Mouse (Mus musculus): ENCODE measurements around the gene Gtpbp3. TPM values are rescaled to one million over a fixed set of nuclear protein-coding genes. Genes with fewer than 3 reads are reported as not detected.

Gtpbp3 gene
- polyA plus RNA-seq, 2 experiments, result 1.3 to 9.2 TPM

DNA sequence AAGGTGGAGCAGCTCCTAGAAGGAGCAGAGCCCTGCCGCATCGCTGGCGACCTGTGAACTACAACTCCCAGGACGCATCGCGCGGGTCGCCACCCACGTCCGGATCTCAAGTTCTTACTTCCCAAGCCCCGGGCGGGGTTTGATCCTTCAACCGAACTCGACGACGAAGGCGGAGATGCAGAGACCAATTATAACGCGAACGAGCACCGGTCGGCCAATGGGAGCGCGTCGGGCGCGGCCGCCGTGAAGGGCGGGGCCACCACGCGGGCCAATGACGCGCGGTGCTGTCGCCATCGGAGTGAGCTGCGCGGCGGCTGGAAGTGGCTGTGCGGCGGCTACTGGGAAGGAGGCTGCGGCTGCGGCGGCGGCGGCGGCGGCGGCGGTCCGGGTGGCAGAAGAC lies 19.0 kb upstream of the Gtpbp3 start, which contains the start of gene Dda1:
Dda1 (plus strand) TSS at position 284 of the 400 bp plus-strand sequence.
- Histone ChIP-seq H3K9ac (replicated peaks) (peak within 1 kb of the TSS; percentile 71), H3K36me3 (replicated peaks; ENCODE audit: control insufficient read depth, insufficient read depth, low read depth) (peaks cover 8% of the 10 kb centered on the region), H3K4me2 (ENCODE audit: low read depth) (peak within 1 kb of the TSS; percentile 81), H3K27ac (no peak within 1 kb of the TSS; the same call in 1 of the 2 replicates), H3K9me3 (ENCODE audit: control insufficient read depth, low read length) (no peaks in the 10 kb centered on the region), H3K27me3 (ENCODE audit: control insufficient read depth, insufficient read depth, low read length) (no peaks in the 10 kb centered on the region), H3K4me1 (replicated peaks; ENCODE audit: control insufficient read depth in 2 of 2, insufficient read depth in 2 of 2, low read length in 1 of 2) (peaks cover 16 to 17% of the 10 kb centered on the region in 2 experiments), H3K4me3 (ENCODE audit: insufficient read depth in 1 of 2, low read depth in 2 of 2, low read length in 2 of 2) (peak within 1 kb of the TSS; percentile 70 to 77)
- TF ChIP-seq CTCF (IDR thresholded peaks at IDR 0.05; ENCODE audit: low read depth) (no peak), EP300 (IDR thresholded peaks at IDR 0.05; ENCODE audit: low read depth) (no peak)
- under 1% methylated on average over 42 of the region's 52 CpGs for WGBS (ENCODE audit: insufficient replicate concordance)
- peak; percentile 83 for ATAC-seq (ENCODE audit: insufficient read depth)
- DNase-seq (ENCODE audit: low read depth in 3 of 3, low spot score in 3 of 3), result peak; percentile 99

DNA sequence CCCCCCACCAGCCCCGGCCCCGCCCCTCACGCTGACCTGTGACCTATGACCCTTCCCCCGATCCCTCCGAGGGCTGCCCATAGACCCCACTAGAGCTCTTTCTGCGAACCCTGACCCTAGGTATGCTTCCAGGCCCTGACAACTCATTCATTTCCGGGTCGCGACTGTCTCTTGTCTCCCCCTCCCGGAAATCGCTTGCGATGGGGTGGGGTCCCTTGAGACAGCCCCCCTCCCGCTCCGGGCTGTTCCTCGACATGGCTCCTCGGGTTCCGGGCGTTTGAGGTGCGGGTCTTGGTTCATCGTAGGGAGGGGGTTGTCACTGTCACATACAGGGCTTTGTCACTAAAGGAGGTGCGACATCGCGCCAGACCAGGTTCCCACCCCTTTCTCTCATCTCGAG lies 18.5 kb upstream of the Gtpbp3 start:
- TF ChIP-seq CTCF (IDR thresholded peaks at IDR 0.05; ENCODE audit: low read depth), result no peak
- TF ChIP-seq EP300 (IDR thresholded peaks at IDR 0.05; ENCODE audit: low read depth), result no peak
- H3K9me3 ChIP-seq (ENCODE audit: control insufficient read depth, low read length), result no peaks in the 10 kb centered on the region
- DNase-seq (ENCODE audit: low read depth in 3 of 3, low spot score in 3 of 3) (no peak), ATAC-seq (ENCODE audit: insufficient read depth) (peak; percentile 4; the same call in 1 of the 2 replicates)
- H3K27ac ChIP-seq, result no peak overlapping the region; the same call in 1 of the 2 replicates
- peak overlapping the region; percentile 70 to 77 for H3K4me3 ChIP-seq (ENCODE audit: insufficient read depth in 1 of 2, low read depth in 2 of 2, low read length in 2 of 2)
- 1% methylated on average over 24 of the region's 24 CpGs for WGBS (ENCODE audit: insufficient replicate concordance)
- H3K4me2 ChIP-seq (ENCODE audit: low read depth), result peak overlapping the region; percentile 81
- peaks cover 12% of the 10 kb centered on the region for H3K36me3 ChIP-seq (replicated peaks; ENCODE audit: control insufficient read depth, insufficient read depth, low read depth)
- H3K4me1 ChIP-seq (replicated peaks; ENCODE audit: control insufficient read depth in 2 of 2, insufficient read depth in 2 of 2, low read length in 1 of 2), result peaks cover 11 to 12% of the 10 kb centered on the region in 2 experiments
- no peaks in the 10 kb centered on the region for H3K27me3 ChIP-seq (ENCODE audit: control insufficient read depth, insufficient read depth, low read length)
- H3K9ac ChIP-seq (replicated peaks), result peak overlapping the region; percentile 71

DNA sequence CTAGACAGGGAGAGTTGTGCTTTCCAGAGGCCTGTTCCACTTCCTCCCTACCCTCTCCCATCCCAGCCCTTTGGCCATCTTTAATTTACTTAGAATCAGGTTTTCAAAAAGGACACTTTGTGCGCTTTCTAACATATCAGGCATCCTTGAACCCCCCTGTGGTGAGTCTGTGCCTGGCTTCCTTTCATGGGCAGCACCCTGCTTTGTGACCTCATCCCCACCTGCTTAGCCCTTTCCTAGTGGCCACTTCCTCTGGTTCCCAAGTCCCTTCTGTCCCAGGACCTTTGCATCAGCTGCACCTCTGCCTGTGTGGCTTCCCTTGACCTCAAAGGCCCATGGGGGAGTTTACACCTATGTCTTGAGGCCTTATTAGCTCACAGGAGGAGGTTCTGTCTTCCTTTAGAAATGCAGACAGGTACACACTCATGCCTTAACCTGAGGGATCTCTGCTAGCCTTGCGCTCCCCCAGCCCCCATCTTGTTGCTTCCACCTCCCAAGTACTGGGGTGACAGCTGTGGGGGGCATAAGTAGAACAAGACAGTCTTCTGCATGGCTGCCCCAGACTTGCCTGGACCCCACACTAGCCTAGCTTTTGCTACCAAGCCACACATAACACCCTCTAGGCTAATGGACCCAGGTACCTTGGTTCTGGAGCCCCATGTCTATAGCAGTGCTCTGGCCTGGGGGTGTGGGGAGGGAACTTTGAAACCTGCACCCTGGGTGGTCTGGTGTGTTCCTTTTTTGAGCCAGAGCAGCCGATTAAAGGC lies 17.6 kb upstream of the Gtpbp3 start:
- peak overlapping the region; percentile 81 for H3K4me2 ChIP-seq (ENCODE audit: low read depth)
- whole genome bisulfite sequencing (ENCODE audit: insufficient replicate concordance), result 78% methylated on average over 3 of the region's 3 CpGs
- peak overlapping the region; percentile 70 to 77; a peak in 3 of 4 replicates for H3K4me3 ChIP-seq (ENCODE audit: insufficient read depth in 1 of 2, low read depth in 2 of 2, low read length in 2 of 2)
- peaks cover 11% of the 10 kb centered on the region in 2 experiments for H3K4me1 ChIP-seq (replicated peaks; ENCODE audit: control insufficient read depth in 2 of 2, insufficient read depth in 2 of 2, low read length in 1 of 2)
- DNase-seq (ENCODE audit: low read depth in 3 of 3, low spot score in 3 of 3), result no peak
- no peaks in the 10 kb centered on the region for H3K27me3 ChIP-seq (ENCODE audit: control insufficient read depth, insufficient read depth, low read length)
- peaks cover 15% of the 10 kb centered on the region for H3K36me3 ChIP-seq (replicated peaks; ENCODE audit: control insufficient read depth, insufficient read depth, low read depth)
- TF ChIP-seq CTCF (IDR thresholded peaks at IDR 0.05; ENCODE audit: low read depth) (no peak), EP300 (IDR thresholded peaks at IDR 0.05; ENCODE audit: low read depth) (no peak)
- no peaks in the 10 kb centered on the region for H3K9me3 ChIP-seq (ENCODE audit: control insufficient read depth, low read length)
- H3K27ac ChIP-seq, result no peak overlapping the region
- no peak for ATAC-seq (ENCODE audit: insufficient read depth)
- H3K9ac ChIP-seq (replicated peaks), result peak overlapping the region; percentile 71

DNA sequence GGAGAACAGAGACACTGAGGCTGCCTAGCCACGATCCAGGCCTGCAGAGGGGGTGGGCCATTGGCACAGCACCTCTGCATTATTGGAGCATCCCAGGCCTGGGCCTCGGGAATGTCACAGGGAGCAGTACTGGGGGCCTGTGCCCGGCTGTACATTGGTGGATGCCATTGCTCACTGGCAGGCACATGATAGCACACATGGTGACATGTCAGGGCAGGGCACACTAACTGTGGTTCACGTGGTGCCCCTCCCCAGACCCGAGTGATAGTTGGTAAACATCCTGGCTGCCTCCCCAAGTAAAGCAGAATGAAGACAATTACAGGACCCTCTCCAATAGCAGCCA lies 17.0 kb upstream of the Gtpbp3 start:
- Histone ChIP-seq H3K9me3 (ENCODE audit: control insufficient read depth, low read length) (no peaks in the 10 kb centered on the region), H3K36me3 (replicated peaks; ENCODE audit: control insufficient read depth, insufficient read depth, low read depth) (peaks cover 13% of the 10 kb centered on the region), H3K27ac (no peak overlapping the region), H3K27me3 (ENCODE audit: control insufficient read depth, insufficient read depth, low read length) (no peaks in the 10 kb centered on the region), H3K4me3 (ENCODE audit: insufficient read depth in 1 of 2, low read depth in 2 of 2, low read length in 2 of 2) (no peak overlapping the region), H3K4me1 (replicated peaks; ENCODE audit: control insufficient read depth in 2 of 2, insufficient read depth in 2 of 2, low read length in 1 of 2) (peaks cover 8 to 9% of the 10 kb centered on the region in 2 experiments), H3K4me2 (ENCODE audit: low read depth) (no peak overlapping the region; the same call in 1 of the 2 replicates), H3K9ac (replicated peaks) (no peak overlapping the region)
- 67% methylated on average over 5 of the region's 5 CpGs for WGBS (ENCODE audit: insufficient replicate concordance)
- TF ChIP-seq EP300 (IDR thresholded peaks at IDR 0.05; ENCODE audit: low read depth) (no peak), CTCF (IDR thresholded peaks at IDR 0.05; ENCODE audit: low read depth) (no peak)
- ATAC-seq (ENCODE audit: insufficient read depth), result no peak
- DNase-seq (ENCODE audit: low read depth in 3 of 3, low spot score in 3 of 3), result no peak

DNA sequence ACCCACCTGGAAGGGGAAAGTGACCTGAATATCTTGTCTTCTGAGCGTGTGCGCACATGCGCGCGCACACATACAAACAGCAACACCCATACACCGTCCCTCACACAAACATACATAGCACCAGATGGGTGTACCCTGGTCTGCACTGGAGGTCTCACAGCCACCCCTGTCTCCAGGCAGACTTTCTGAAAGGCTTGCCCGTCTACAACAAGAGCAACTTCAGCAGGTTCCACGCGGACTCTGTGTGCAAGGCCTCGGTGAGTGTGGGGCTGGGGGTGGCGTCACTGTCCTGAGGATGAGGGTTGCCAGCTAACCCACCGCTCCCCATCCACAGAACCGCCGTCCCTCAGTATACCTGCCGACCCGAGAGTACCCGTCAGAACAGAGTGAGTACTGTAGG lies 16.0 kb upstream of the Gtpbp3 start:
- no peak for ATAC-seq (ENCODE audit: insufficient read depth)
- TF ChIP-seq CTCF (IDR thresholded peaks at IDR 0.05; ENCODE audit: low read depth) (no peak), EP300 (IDR thresholded peaks at IDR 0.05; ENCODE audit: low read depth) (no peak)
- H3K4me3 ChIP-seq (ENCODE audit: insufficient read depth in 1 of 2, low read depth in 2 of 2, low read length in 2 of 2), result no peak overlapping the region
- H3K4me2 ChIP-seq (ENCODE audit: low read depth), result no peak overlapping the region
- peaks cover 8% of the 10 kb centered on the region in 2 experiments for H3K4me1 ChIP-seq (replicated peaks; ENCODE audit: control insufficient read depth in 2 of 2, insufficient read depth in 2 of 2, low read length in 1 of 2)
- H3K9ac ChIP-seq (replicated peaks), result no peak overlapping the region
- H3K27me3 ChIP-seq (ENCODE audit: control insufficient read depth, insufficient read depth, low read length), result no peaks in the 10 kb centered on the region
- no peak overlapping the region for H3K27ac ChIP-seq
- no peaks in the 10 kb centered on the region for H3K9me3 ChIP-seq (ENCODE audit: control insufficient read depth, low read length)
- WGBS (ENCODE audit: insufficient replicate concordance), result 85% methylated on average over 17 of the region's 17 CpGs
- H3K36me3 ChIP-seq (replicated peaks; ENCODE audit: control insufficient read depth, insufficient read depth, low read depth), result peaks cover 13% of the 10 kb centered on the region
- DNase-seq (ENCODE audit: low read depth in 3 of 3, low spot score in 3 of 3), result no peak
